Mouse (Mus musculus): ENCODE results near the gene Arhgef7. TPM values are rescaled to one million over a fixed set of nuclear protein-coding genes. Genes with fewer than 3 reads are reported as not detected.

Gene Arhgef7
- total RNA-seq, 1 experiment: 33.0 TPM

GRCm38 (mm10) chr8:11777201-11777600, 49.7 kb downstream of the Arhgef7 start:
- TF ChIP-seq MAFK (IDR thresholded peaks at IDR 0.05; ENCODE audit: insufficient read depth, low read depth, low read length) (no peak), ZC3H11A (IDR thresholded peaks at IDR 0.05; ENCODE audit: borderline replicate concordance, low read depth, low read length) (no peak), ZNF384 (IDR thresholded peaks at IDR 0.05; ENCODE audit: low read depth, low read length) (no peak), CHD2 (IDR thresholded peaks at IDR 0.05; ENCODE audit: low read depth, low read length) (no peak), HCFC1 (IDR thresholded peaks at IDR 0.05; ENCODE audit: borderline replicate concordance, insufficient read depth, low read length) (no peak)
- H3K36me3 ChIP-seq (ENCODE audit: control insufficient read depth, insufficient read depth, low read length, poor library complexity, severe bottlenecking): peaks cover 7% of the 10 kb centered on the region; the same call in 1 of the 2 replicates
- H3K27ac ChIP-seq (ENCODE audit: insufficient read depth, low read depth, low read length, poor library complexity, severe bottlenecking): no peak overlapping the region
- H3K9ac ChIP-seq (ENCODE audit: insufficient read depth, low read depth, low read length, poor library complexity, severe bottlenecking): no peak overlapping the region
- no peak for DNase-seq (ENCODE audit: low read depth, low spot score)
- peaks cover 0 to 16% of the 10 kb centered on the region in 2 experiments; a peak in 1 of 4 replicates for H3K4me1 ChIP-seq (ENCODE audit: control insufficient read depth in 2 of 2, insufficient read depth in 2 of 2, low read length in 2 of 2, poor library complexity in 1 of 2)
- H3K9me3 ChIP-seq (ENCODE audit: control insufficient read depth, insufficient read depth, low read depth, low read length): no peaks in the 10 kb centered on the region
- no peak overlapping the region for H3K4me3 ChIP-seq (ENCODE audit: insufficient read depth in 1 of 2, low read depth in 1 of 2, low read length in 2 of 2, poor library complexity in 1 of 2, severe bottlenecking in 1 of 2)
- in situ Hi-C loops (cut with MboI; ENCODE audit: low sequenced_read_pairs in 2 of 2, unreplicated experiment in 2 of 2): no loop called here

GRCm38 (mm10) chr8:11778646-11779433, 51.3 kb downstream of the Arhgef7 start:
- Histone ChIP-seq H3K9me3 (ENCODE audit: control insufficient read depth, insufficient read depth, low read depth, low read length) (no peaks in the 10 kb centered on the region), H3K27ac (ENCODE audit: insufficient read depth, low read depth, low read length, poor library complexity, severe bottlenecking) (no peak overlapping the region), H3K4me3 (ENCODE audit: insufficient read depth in 1 of 2, low read depth in 1 of 2, low read length in 2 of 2, poor library complexity in 1 of 2, severe bottlenecking in 1 of 2) (no peak overlapping the region), H3K4me1 (ENCODE audit: control insufficient read depth in 2 of 2, insufficient read depth in 2 of 2, low read length in 2 of 2, poor library complexity in 1 of 2) (peaks cover 0 to 14% of the 10 kb centered on the region in 2 experiments; a peak in 1 of 4 replicates), H3K36me3 (ENCODE audit: control insufficient read depth, insufficient read depth, low read length, poor library complexity, severe bottlenecking) (peaks cover 15% of the 10 kb centered on the region; the same call in 1 of the 2 replicates), H3K9ac (ENCODE audit: insufficient read depth, low read depth, low read length, poor library complexity, severe bottlenecking) (no peak overlapping the region)
- TF ChIP-seq MAFK (IDR thresholded peaks at IDR 0.05; ENCODE audit: insufficient read depth, low read depth, low read length) (no peak), ZNF384 (IDR thresholded peaks at IDR 0.05; ENCODE audit: low read depth, low read length) (no peak), HCFC1 (IDR thresholded peaks at IDR 0.05; ENCODE audit: borderline replicate concordance, insufficient read depth, low read length) (no peak), CHD2 (IDR thresholded peaks at IDR 0.05; ENCODE audit: low read depth, low read length) (no peak), ZC3H11A (IDR thresholded peaks at IDR 0.05; ENCODE audit: borderline replicate concordance, low read depth, low read length) (no peak)
- no peak for DNase-seq (ENCODE audit: low read depth, low spot score)
- in situ Hi-C loops (cut with MboI; ENCODE audit: low sequenced_read_pairs in 2 of 2, unreplicated experiment in 2 of 2): no loop called here

GRCm38 (mm10) chr8:11779844-11780634, 52.5 kb downstream of the Arhgef7 start:
- peaks cover 0 to 7% of the 10 kb centered on the region in 2 experiments; a peak in 1 of 4 replicates for H3K4me1 ChIP-seq (ENCODE audit: control insufficient read depth in 2 of 2, insufficient read depth in 2 of 2, low read length in 2 of 2, poor library complexity in 1 of 2)

GRCm38 (mm10) chr8:11780641-11781040, 53.1 kb downstream of the Arhgef7 start:
- Histone ChIP-seq H3K9ac (ENCODE audit: insufficient read depth, low read depth, low read length, poor library complexity, severe bottlenecking) (no peak overlapping the region), H3K27ac (ENCODE audit: insufficient read depth, low read depth, low read length, poor library complexity, severe bottlenecking) (no peak overlapping the region), H3K4me3 (ENCODE audit: insufficient read depth in 1 of 2, low read depth in 1 of 2, low read length in 2 of 2, poor library complexity in 1 of 2, severe bottlenecking in 1 of 2) (no peak overlapping the region), H3K9me3 (ENCODE audit: control insufficient read depth, insufficient read depth, low read depth, low read length) (no peaks in the 10 kb centered on the region), H3K36me3 (ENCODE audit: control insufficient read depth, insufficient read depth, low read length, poor library complexity, severe bottlenecking) (peaks cover 22% of the 10 kb centered on the region; the same call in 1 of the 2 replicates), H3K4me1 (ENCODE audit: control insufficient read depth in 2 of 2, insufficient read depth in 2 of 2, low read length in 2 of 2, poor library complexity in 1 of 2) (peaks cover 0 to 7% of the 10 kb centered on the region in 2 experiments; a peak in 1 of 4 replicates)
- TF ChIP-seq HCFC1 (IDR thresholded peaks at IDR 0.05; ENCODE audit: borderline replicate concordance, insufficient read depth, low read length) (no peak), MAFK (IDR thresholded peaks at IDR 0.05; ENCODE audit: insufficient read depth, low read depth, low read length) (no peak), ZC3H11A (IDR thresholded peaks at IDR 0.05; ENCODE audit: borderline replicate concordance, low read depth, low read length) (no peak), CHD2 (IDR thresholded peaks at IDR 0.05; ENCODE audit: low read depth, low read length) (no peak)
- no peak for DNase-seq (ENCODE audit: low read depth, low spot score)
- in situ Hi-C loops (cut with MboI; ENCODE audit: low sequenced_read_pairs in 2 of 2, unreplicated experiment in 2 of 2): no loop called here

More at GRCm38 (mm10) chr8:11779844-11780634, 52.5 kb downstream of the Arhgef7 start:
- Histone ChIP-seq H3K4me3 (ENCODE audit: insufficient read depth in 1 of 2, low read depth in 1 of 2, low read length in 2 of 2, poor library complexity in 1 of 2, severe bottlenecking in 1 of 2) (no peak overlapping the region), H3K27ac (ENCODE audit: insufficient read depth, low read depth, low read length, poor library complexity, severe bottlenecking) (no peak overlapping the region), H3K9me3 (ENCODE audit: control insufficient read depth, insufficient read depth, low read depth, low read length) (no peaks in the 10 kb centered on the region), H3K9ac (ENCODE audit: insufficient read depth, low read depth, low read length, poor library complexity, severe bottlenecking) (no peak overlapping the region), H3K36me3 (ENCODE audit: control insufficient read depth, insufficient read depth, low read length, poor library complexity, severe bottlenecking) (peaks cover 16% of the 10 kb centered on the region; the same call in 1 of the 2 replicates)
- no peak for DNase-seq (ENCODE audit: low read depth, low spot score)
- in situ Hi-C loops (cut with MboI; ENCODE audit: low sequenced_read_pairs in 2 of 2, unreplicated experiment in 2 of 2): no loop called here
- TF ChIP-seq ZC3H11A (IDR thresholded peaks at IDR 0.05; ENCODE audit: borderline replicate concordance, low read depth, low read length): no peak
- TF ChIP-seq MAFK (IDR thresholded peaks at IDR 0.05; ENCODE audit: insufficient read depth, low read depth, low read length): no peak
- no peak for TF ChIP-seq ZNF384 (IDR thresholded peaks at IDR 0.05; ENCODE audit: low read depth, low read length)
- TF ChIP-seq HCFC1 (IDR thresholded peaks at IDR 0.05; ENCODE audit: borderline replicate concordance, insufficient read depth, low read length): no peak
- no peak for TF ChIP-seq CHD2 (IDR thresholded peaks at IDR 0.05; ENCODE audit: low read depth, low read length)
